Mouse (Mus musculus) lung, postnatal 10 days (tissue): Measurements from ENCODE around the gene App.
A peak's percentile ranks its signal among the peaks of the same experiment; 100 is the strongest.

Experiments
- DNase-seq: peaks from one replicate; pipeline ENCODE4 v3.0.0; 2021

App gene

DNA sequence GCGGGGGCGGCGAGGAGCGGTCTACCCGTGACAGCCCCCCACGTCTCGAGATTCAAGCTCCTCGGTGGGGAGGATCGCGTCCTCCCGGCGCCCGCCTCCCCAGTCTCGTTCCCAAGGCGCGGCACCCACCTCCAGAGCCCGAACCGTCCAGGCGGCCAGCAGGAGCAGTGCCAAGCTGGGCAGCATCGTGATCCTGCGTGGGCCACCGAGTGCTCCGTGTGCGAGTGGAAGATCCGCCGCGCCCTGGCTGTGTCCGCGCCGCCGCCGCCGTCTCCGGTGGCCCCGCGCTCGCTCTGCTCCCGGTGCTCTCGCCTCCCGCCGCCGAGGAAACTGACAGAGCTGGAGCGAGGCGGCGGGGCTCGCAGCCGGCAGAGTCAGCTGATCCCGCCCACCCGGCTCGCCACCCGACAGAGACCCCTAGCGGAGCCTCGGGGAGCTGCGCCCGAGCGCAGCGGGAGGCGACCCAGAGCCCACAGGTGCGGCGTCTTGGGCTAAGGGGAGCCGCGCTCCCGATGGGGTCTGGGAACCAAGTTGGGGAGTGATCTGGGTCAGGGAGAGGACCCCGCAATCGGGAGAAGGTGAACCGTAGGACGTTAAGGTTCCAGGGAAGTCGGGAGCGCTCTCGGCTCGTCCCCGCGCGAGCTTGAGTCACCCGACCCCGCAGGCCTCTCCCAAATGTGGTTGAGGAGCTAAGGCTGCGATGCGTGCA lies at the start of gene App:
App (minus strand) TSS at position 394 of the 709 bp plus-strand sequence.
- peak; percentile 94 for DNase-seq

DNA sequence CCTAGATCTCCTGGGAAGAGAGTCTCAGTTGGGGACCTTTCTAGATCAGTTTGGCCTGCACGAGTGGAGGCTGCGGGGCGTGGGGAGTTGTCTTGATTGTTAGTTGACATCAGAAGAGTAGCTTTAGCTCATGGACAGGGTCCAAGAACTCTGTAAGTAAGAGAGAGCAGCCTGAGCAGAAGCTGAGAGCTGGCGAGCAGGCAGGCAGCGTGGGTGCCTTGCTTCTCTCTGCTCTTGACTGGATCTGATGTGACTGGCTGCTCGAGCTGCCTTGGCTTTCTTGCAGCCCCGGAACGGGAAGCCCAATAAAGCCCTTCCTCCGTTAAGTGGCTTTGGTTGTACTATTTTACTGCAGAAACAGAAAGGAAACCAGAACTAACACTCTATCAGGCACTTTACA lies 42.3 kb upstream of the App start:
- DNase-seq: peak; percentile 2

DNA sequence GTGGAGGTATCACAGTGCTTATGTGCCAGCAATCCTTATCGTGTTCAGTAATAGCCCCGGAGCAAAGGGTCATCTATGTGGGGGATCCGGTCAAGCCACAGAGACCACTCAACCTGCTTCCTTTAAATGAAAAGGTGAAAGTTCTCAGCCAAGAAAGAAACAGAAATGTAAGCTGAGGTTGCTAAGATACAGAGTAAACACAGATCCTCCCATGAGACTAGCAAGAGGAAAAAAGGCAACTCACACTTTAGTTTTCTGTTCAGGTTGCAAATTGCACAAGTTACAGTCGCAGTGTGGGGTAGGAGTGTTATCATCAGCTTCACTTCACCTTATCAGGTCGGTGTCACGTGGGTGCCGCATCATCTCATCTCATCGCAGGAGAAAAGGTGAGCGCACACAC lies 41.6 kb upstream of the App start:
- DNase-seq: no peak

DNA sequence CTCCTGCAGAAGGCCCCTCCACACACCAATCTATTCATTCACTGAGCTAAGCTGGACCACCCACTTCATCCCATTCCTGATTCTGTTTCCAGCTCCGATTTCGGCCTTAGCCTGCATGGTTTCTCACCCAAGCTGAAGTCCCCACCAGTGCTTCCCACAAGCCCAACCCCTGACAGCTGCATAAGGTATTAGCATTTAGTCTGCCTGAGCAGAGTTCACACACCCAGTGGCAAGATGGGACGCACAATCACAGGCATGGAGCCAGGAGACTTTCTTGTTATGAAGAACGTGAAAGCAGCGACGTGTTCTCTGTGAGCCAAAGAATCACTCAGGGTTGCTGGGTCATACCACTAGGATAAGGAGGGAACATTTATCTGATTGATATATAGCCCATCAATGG lies 22.1 kb upstream of the App start:
- peak; percentile 31 for DNase-seq

DNA sequence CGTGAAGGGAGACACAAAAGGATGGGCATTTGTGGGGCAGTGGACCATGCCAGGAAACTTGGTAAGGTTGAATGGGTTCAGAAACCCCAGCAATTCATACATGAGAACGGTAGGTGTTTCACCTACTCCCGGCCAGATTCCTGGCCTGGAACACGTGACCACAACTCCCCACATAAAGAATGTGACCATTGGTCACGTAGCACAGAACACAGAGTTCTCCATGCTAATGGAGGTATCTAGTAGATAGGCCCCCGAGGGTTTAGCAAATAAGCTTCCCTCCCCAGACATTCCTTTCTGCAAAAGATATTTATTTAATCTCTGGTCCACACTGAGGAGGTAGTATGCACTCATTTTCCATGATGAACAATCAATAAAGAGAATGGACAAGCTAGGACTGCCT lies 21.6 kb upstream of the App start:
- DNase-seq: no peak

DNA sequence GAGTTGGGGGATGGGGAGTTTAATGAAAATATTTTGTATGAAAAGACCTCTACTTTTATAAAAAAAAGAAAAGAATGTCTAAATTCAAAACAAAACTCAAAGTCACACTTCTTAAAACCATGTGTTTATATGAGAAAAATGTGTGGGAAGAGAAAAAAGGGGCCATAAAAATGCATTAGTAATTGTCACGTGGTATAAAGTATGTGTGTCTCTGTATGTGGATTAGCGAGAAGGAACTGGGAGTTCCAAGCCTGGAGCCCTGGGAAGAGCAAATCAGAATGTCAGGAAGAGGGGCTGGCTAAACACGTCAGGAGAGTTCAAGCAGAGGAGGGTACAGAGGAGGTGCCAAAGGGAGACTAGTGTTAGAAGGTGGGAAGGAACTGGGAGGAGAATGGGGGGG lies 7.9 kb upstream of the App start:
- DNase-seq: no peak

DNA sequence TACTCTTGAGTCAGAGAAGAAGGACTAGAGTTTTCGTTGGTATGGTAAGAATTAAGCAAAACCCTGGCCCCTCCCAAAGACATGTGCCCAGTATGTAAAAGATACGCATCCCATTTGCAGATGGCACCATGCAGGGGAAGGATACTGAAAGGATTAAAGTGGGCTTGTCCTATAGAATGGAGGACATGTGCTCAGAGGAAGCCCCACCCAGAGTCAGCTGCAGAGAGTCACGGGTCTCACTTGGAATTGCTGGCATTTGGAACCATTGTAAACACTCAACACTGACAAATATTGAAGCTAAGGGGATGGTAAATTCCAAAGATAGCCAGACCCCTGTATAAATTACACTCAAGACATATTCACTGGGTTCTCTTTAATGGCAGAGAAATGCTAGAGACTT lies 7.1 kb upstream of the App start:
- DNase-seq: no peak

DNA sequence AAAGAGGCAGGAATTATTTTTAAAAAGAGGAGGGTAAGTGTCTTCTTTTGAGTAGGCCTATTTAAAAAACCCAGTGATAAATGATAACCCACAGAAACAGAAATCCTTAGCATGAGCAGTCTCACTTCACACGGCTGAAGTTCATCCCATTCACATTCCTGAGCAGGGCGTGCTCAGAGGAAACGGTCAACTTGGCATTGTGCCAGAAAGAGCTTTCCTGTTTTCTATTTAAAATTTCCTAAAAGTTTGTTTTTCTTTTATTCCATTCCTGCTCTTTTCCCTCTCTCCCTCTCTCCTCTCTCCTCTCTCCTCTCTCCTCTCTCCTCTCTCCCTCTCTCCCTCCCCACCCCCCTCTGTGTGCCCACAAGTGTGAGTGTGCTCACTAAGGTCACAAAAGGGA lies 3.1 kb upstream of the App start:
- peak; percentile 75 for DNase-seq

DNA sequence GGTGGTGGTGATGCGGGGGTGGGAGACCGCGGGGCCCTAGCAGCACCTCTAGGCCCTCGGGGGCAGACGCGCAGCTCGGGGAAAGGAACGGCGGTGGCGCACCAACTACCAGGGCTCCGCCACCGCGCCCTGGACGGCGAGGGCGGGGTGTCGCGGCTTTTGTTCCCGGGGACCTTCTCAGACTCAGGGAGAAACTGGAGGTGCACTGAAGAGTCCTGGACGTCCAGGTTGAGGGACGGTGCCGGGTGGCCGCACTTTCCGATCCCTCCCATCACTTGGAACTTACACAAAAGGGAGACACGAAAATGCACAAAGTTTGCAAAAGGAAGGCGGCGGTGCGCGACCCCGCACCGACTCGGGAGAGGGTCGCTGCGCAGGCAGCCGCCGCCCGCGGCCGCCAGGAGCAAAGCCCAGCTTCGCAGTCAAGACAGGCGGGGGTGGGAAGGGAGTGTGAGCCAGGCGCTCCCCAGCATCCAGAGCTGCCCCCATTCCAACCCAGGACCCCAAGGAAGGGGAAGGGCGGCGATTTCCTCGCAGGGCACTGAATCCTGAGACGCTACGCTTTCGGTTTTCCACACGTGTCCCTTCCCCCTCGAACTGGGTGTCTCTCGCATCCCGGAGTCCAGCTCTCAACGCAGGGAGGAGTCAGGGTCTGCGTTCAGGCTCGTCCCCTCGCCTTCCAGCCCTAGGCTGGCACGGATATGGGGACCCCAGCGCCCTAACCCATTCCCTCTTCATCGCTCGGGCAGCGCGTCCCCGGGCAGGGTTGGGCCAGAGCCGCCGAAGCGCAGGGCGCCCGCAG lies 794 bp downstream of the App start:
- peak; percentile 72 for DNase-seq

DNA sequence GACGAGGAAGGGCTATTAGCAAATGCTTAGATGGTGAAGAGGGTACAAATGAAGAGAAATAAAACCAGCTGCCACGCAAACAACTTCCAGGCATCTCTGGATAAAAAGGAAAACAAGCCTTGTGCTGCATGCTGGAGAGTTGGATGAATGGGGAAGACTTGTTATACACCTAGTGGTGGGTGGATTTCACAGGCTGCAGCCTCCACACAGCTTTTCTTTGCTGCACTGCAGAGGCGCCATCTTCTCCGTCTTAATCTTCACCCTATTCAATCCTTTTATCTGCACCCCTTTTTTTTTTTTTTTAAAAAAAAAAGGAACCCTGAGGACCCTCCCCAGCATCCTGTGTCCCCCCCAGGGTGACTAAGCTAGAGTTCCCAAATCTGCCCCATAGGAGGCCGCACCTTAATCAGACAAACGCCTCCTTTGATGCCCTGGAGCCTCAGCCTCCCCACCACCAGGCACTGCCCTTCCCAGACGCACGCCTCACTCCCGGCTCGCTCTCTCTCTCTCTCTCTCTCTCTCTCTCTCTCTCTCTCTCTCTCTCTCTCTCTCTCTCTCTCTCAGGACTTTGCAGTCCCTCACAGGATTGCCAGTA lies 1.5 kb downstream of the App start:
- peak; percentile 63 for DNase-seq

DNA sequence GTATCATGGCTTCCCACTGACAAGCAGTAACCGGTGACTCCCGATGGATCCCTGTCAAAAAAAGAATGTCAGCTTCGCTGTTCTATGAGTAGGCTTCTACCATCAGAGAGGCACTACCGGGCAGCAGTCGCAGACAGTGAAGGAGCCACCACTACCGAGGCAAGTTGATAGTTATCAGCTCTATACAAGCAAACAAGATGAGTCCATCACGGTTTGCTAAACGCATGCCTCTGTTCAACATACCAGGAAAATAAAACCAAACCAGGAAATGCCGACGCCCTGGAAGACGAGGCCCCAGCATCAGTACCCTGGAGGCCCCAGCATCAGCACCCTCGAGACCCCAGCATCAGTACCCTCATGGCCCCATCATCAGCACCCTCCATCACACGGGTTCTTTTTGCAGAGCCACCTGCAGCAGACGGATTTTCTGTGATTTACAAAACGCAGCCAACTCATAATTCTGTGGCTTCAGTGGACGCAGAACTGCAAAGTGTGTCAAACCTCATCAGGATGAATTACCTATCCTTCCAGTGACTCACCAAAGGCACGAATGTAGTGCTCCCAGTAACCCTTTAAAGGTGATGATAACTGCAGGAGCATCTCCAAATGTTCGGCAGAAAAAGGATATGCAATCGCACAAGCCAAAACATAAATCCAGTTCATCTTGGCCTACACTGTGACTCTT lies 2.6 kb downstream of the App start:
- DNase-seq: no peak

DNA sequence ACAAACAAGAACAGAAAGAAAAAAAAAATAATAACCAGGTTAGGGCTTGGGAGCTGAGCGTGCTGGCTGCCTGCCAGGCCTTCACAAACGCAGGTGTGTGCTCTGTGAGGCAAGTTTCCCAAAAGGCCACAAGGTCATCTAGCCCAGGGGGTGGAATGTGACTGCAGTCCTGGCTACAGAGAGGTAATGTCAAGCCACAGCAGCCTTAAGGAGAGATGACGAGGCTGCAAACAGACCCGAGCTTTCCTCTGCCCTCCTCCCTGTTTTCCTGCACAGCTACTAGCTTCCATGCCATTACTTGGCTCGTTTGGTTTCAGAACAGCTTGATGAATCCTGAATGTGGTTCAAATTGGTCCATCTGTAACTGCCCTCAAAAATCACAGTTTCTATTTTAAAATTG lies 4.7 kb downstream of the App start:
- DNase-seq: peak; percentile 17

DNA sequence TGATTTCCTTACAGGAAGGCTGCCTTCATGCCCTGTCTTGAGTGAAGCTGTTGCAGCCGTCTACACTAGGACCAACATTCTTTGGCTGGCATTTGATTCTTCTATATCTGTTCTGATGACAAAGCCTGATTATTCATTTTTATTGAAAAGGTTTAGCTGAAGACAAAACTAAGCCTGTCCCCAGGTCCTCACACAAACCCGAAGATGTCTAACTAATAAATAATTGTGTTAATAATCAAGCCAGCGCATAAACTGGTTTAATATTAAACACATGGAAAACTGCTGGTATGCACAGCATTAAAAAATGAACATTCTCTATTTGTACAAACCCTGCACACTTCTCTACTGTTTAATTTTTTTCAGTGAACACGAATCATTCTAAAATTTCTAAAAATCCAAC lies 7.4 kb downstream of the App start:
- no peak for DNase-seq

DNA sequence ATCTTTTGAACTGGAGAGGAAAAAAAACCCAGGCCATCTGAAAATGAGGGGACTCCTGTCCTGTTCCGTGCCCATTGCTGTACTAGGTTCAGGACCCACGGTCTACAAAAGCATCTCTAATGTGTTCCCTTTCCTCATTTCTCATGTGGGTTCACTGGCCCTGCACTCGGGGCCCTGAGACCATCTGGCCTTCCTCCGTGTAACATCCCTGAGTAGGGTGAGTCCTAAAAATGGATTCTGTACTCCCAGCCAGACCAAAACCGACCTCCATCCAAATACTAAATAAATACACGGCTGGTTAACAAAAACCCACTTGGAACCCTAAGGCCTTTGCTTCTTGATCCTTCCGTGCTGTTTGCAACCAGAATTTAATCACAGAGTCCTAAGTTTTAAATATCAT lies 7.9 kb downstream of the App start:
- no peak for DNase-seq

DNA sequence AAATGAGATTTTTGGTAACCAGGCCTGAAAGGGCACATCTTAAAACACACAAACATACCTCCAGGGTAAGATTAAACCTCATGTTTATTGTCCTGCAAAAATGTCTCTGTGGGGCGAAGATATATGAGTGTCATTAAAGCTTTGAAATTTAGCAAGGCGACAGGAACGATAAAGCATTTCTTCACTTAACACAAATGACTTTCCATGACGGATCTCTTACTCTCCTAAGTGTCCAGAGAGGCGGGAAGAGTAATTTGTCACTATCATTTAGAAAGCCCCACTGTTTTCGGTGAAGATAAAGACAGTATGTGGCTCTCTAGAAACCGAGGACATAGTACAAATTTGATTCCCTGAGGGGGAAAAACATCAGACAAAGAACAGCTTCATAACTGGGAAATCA lies 8.4 kb downstream of the App start:
- DNase-seq: no peak

DNA sequence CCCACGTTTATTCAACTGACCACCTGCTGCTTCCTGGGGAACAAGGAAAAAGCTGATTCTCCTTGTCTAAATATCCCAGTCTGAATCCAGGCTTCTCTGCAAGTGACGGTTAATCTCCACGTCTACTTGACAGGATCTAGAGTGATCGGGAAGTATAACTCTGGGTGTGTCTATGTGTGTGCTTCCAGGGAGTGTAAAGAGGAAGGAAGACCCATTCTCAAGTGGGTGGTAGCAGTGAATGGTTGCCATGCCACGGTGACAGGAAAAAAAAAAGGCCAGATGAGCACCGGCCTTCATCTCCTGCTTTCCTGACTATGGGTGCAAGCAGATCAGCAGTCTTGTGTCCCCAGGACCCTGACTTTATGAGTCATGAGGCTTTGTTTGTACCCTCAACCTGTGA lies 10.8 kb downstream of the App start:
- DNase-seq: peak; percentile 14

DNA sequence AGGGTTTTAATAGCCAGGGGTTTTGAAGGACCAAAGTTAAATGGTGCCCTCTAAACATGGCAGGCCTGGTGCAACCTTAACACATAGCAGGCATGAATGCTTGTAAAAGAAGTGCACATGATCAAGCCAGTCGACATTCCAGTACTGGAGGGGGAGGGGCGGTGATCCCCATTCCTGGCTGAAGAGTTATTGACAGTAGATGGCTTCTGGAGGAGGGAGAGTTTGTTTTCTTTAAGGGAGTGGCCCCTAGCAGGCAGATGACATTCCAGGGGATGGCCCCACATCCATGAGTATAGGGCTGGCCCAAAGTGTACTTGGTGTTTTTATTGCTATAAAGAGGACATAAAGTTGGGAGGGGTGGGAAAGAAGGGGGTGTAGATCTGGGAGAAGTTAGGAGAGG lies 13.4 kb downstream of the App start:
- DNase-seq: no peak

DNA sequence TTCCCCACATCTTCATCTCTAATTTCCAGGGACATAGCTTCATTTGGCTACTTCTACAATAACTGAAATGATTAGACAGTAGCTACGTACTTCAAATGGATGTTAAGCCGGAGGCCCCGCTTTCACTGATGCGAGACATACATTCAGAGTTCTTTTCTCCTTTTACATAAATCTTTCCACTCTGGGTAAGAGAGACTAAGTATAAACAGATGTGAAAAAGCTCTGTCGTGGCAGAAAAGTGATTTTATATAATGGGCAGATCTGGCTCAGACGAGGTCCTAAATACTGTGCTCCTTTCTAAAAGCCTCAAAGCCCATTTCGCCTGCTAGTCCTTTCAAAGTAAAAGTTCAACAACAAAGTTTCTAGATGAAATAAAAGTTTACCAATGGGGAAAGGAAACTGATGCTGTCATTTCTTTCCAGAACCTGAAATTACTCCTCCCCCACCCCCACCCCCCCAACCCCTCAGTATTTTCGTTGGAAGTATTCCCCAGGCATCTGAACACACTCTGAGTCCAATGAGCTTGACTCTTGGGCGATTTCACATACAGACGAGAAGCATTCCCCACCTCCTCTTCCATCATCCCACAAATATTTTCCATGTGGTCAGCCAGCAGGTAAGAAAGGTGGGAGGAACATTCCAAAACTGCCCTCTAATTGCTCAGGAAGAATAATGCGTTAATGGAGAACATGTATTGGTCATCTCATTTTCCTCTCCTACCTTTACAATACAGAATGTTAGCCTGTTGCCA lies 15.6 kb downstream of the App start:
- no peak for DNase-seq

DNA sequence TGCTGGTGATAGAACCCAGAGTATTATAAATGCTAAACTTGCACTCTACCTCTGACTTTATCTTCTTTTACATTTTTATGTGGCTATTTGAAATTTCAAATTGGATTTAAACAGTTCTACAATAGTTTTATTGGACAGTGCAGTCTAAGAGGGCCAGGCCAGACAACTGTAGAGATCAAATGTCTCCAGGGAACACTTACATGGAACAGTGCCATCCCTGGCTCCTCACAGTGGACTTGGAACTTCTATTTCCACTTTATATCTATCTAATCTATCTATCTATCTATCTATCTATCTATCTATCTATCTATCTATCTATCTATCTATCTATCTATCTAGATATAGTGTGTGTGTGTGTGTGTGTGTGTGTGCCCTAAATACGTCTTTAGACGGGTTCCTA lies 16.4 kb downstream of the App start:
- DNase-seq: no peak

DNA sequence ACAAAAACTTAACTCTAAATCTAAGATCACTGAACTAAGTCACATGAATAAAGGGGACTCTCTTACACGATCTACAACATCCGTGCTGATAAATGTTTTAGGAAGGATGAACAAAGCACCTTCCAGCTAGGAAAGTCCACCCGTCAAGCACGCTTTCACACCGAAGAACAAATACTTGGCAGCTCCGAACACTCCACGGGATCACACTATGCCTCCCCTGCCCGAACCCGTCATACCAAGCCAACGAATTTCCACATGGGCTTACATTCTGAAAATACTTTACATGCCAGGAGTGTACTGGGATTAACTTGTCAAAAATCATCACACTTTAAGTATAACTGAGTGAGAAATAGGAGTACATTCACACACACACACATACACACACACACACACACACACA lies 17.7 kb downstream of the App start:
- DNase-seq: no peak

DNA sequence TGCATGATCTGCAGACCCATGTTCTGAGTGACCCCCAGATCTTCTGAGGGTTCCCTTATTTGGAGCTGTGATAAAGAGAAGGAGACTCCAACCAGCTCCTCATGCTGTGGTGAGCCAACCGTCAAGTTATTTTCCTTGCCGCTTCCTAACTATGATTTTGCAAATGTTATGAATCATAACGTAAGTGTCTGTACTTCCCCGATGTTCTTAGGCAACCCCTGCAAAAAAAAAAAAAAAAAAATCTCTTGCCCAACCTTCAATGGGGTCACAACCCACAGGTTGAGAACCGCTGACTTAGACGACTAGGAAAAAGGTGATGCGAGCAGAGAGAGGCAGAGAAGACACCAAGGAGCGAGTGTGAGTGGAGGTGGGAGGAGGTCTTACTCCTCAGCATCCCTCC lies 21.1 kb downstream of the App start:
- no peak for DNase-seq

DNA sequence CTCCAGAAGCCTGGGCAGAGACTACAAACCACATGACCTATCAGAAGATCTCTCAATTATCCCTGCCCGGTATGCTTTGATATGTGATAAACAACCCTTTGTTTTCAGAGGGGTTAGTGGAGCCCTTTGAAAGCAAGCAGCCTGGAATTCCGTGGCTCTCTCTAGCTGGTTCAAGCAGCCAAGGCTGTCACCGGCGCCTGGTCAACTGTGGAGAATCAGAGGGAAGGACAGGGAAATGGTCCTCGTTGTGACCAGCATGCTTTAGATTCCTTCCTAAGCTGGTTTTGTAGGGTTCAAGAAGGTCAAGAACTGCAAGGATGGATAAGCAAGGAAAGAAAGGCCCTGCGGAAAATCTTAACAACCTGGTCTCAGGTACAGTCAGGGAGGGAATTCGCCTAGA lies 21.9 kb downstream of the App start:
- DNase-seq: no peak

DNA sequence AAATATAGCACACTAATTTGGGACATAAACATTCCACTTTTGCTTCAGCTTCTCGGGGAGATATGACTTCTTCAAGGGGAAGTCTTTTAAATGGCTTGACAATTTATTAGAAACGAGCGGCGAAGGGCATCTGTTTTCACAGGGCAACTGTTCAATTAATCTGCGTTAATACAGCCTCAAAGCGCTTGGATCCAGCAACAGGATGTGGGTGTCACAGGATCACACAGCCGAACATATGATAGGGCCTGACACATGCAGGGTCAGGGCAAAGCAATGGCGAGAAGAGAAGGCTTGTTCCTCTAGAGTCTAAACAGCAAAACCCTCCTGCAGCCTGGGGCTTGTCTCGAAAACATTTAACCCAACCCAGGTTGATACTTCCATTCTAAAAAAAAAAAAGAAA lies 22.7 kb downstream of the App start:
- DNase-seq: no peak
